Mouse (Mus musculus) spleen, postnatal 14 days (tissue): ENCODE measurements around the gene Nufip1.
"Not testable (repeated sequence)": the region's sequence is repeated elsewhere in the genome, so short reads cannot be mapped to it uniquely, and the experiment has no call there.

ENCODE experiments used
- DNase-seq, 2 experiments: peaks; one replicate each; pipeline ENCODE4 v3.0.0; 2021 to 2022; ENCODE audit warnings: low spot score in 2 of 2

Nufip1 gene

GRCm38 (mm10) chr14:76145248-76145647, 34.6 kb downstream of the Nufip1 start:
- DNase-seq, result no peak

GRCm38 (mm10) chr14:76145868-76146267, 35.2 kb downstream of the Nufip1 start:
- no peak for DNase-seq

GRCm38 (mm10) chr14:76147061-76147460, 36.4 kb downstream of the Nufip1 start:
- DNase-seq, result no peak

GRCm38 (mm10) chr14:76148294-76148693, 37.6 kb downstream of the Nufip1 start:
- no peak for DNase-seq

- DNase-seq, result no peak
Observed at GRCm38 (mm10) chr14:76149531-76150179, 39.0 kb downstream of the Nufip1 start.

- no peak for DNase-seq
Observed at GRCm38 (mm10) chr14:76150499-76150898, 39.8 kb downstream of the Nufip1 start.

GRCm38 (mm10) chr14:76151011-76151410, 40.3 kb downstream of the Nufip1 start:
- no peak for DNase-seq

GRCm38 (mm10) chr14:76151820-76152161, 41.1 kb downstream of the Nufip1 start:
- no peak for DNase-seq

- peak; percentile 82 to 85 for DNase-seq
Observed at GRCm38 (mm10) chr14:76152162-76153002, 41.7 kb downstream of the Nufip1 start.

GRCm38 (mm10) chr14:76153003-76153675, 42.4 kb downstream of the Nufip1 start:
- no peak for DNase-seq

GRCm38 (mm10) chr14:76153828-76154227, 43.1 kb downstream of the Nufip1 start:
- no peak for DNase-seq

GRCm38 (mm10) chr14:76158192-76158785, 47.6 kb downstream of the Nufip1 start:
- DNase-seq, result no peak

- not testable (repeated sequence) for DNase-seq
Observed at GRCm38 (mm10) chr14:76160580-76160979, 49.9 kb downstream of the Nufip1 start.

GRCm38 (mm10) chr14:76164236-76164635, 53.5 kb downstream of the Nufip1 start:
- DNase-seq, result no peak

- no peak for DNase-seq
Observed at GRCm38 (mm10) chr14:76164904-76165755, 54.4 kb downstream of the Nufip1 start.

- DNase-seq, result no peak
Observed at GRCm38 (mm10) chr14:76169876-76170466, 59.3 kb downstream of the Nufip1 start.

GRCm38 (mm10) chr14:76171285-76171684, 60.6 kb downstream of the Nufip1 start:
- DNase-seq, result no peak

- DNase-seq, result no peak
Observed at GRCm38 (mm10) chr14:76174328-76174727, 63.6 kb downstream of the Nufip1 start.

- DNase-seq, result no peak
Observed at GRCm38 (mm10) chr14:76175808-76176207, 65.1 kb downstream of the Nufip1 start.

- DNase-seq, result no peak
Observed at GRCm38 (mm10) chr14:76177230-76177629, 66.5 kb downstream of the Nufip1 start.

GRCm38 (mm10) chr14:76178447-76178846, 67.8 kb downstream of the Nufip1 start:
- DNase-seq, result no peak
